Mouse (Mus musculus): Measurements from ENCODE around the gene Elmo1. TPM values are rescaled to one million over a fixed set of nuclear protein-coding genes. Genes with fewer than 3 reads are reported as not detected.

The Elmo1 gene
- total and polyA plus RNA-seq, 2 experiments from 2014 or later: 6.5 to 17.9 TPM

DNA sequence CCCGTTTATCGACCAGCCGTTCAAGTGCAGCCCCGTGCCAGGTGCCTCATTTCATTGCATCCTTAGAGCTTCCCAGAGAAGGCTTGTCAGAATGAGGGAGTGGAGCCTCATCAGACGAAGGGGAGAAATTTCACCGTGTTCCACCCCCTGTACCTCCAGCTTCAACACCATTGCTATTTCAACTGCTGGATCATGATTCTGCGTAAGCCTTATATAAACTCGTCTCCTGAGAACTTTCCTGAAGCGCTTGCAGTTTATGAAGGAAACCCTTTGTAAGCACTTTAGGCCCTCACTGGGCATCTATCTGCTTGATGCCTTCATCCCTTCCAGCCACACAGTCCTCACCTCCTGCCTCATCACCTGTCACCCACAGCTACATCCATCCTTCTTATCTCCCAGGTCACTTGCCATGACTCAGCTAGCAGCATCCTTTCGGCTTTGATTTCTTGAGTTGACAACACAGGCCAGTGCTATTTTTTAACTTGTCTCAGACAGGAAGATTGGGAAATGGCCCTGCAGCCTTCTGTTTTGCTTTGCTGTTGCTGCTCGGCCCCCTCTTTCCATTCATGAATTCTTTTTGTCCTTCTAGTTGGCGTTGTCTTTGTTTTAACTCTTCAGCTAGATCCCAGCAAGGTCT is 456.3 kb downstream of the Elmo1 start:
- Histone ChIP-seq H3K4me3 (ENCODE audit: low read depth, low read length) (no peak overlapping the region), H3K4me2 (ENCODE audit: low read depth, low read length) (no peak overlapping the region), H3K9me3 (replicated peaks; ENCODE audit: control insufficient read depth, low read length) (no peaks in the 10 kb centered on the region), H3K27ac (ENCODE audit: low read depth) (no peak overlapping the region), H3K9ac (replicated peaks; ENCODE audit: low read depth, low read length) (no peak overlapping the region), H3K36me3 (replicated peaks; ENCODE audit: control insufficient read depth, insufficient read depth, low read length) (no peaks in the 10 kb centered on the region), H3K27me3 (ENCODE audit: control insufficient read depth, insufficient read depth, low read length) (no peaks in the 10 kb centered on the region), H3K4me1 (ENCODE audit: control insufficient read depth, insufficient read depth) (no peaks in the 10 kb centered on the region)
- 71% methylated on average over 12 of the region's 12 CpGs for WGBS
- DNase-seq (ENCODE audit: low spot score) (no peak), ATAC-seq (ENCODE audit: insufficient read depth, low read depth) (no peak)
- TF ChIP-seq CTCF (IDR thresholded peaks at IDR 0.05; ENCODE audit: low read depth) (no peak), EP300 (IDR thresholded peaks at IDR 0.05; ENCODE audit: low read depth) (no peak)

DNA sequence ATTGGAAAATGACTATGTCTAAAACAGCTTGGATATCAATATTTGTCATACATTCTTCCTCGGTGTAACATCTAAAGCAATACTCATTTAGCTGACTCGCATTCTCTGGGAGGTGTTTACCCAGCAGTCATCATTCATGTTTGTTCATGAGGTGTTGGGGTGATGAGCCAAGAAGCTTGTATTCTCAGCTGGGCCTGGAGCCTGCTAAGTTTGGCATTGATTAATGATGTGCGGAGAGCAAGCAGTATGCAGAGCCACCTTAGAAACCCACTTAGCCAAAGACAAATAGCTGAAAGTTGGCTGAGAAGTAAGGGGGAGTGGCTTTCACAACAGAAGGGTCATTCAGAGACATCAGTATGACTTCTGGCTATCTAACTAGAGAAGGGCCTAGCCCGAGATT is 459.6 kb downstream of the Elmo1 start:
- H3K4me3 ChIP-seq (ENCODE audit: low read depth, low read length): no peak overlapping the region

DNA sequence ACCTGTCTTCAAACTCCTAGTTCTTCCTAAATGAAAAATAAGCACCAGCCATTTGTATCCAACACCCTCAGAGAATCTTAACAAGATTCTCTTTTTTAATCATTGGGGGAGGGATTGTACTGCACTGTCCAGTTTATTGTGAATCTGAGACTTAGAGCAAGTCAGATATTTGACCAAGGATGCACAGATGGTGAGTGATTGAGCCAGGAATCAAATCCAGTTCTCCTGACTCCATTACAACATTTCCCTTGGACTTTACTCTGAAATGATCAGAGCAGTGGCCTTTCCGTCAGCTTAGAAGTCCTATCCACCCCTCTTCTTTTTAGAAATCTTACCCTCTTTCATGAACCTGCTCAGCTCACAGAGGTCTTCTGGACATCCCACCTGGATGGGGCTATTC is 461.2 kb downstream of the Elmo1 start:
- H3K27ac ChIP-seq (ENCODE audit: low read depth): no peak overlapping the region
- 84% methylated on average over 1 of the region's 1 CpGs for WGBS

More for the DNA sequence above, 459.6 kb downstream of the Elmo1 start:
- H3K27ac ChIP-seq (ENCODE audit: low read depth): no peak overlapping the region
- no peaks in the 10 kb centered on the region for H3K4me1 ChIP-seq (ENCODE audit: control insufficient read depth, insufficient read depth)
- ATAC-seq (ENCODE audit: insufficient read depth, low read depth) (no peak), DNase-seq (ENCODE audit: low spot score) (no peak)
- H3K9ac ChIP-seq (replicated peaks; ENCODE audit: low read depth, low read length): no peak overlapping the region
- no peak overlapping the region for H3K4me2 ChIP-seq (ENCODE audit: low read depth, low read length)
- no peak for TF ChIP-seq EP300 (IDR thresholded peaks at IDR 0.05; ENCODE audit: low read depth)
- TF ChIP-seq CTCF (IDR thresholded peaks at IDR 0.05; ENCODE audit: low read depth): no peak
- H3K36me3 ChIP-seq (replicated peaks; ENCODE audit: control insufficient read depth, insufficient read depth, low read length): no peaks in the 10 kb centered on the region
- no peaks in the 10 kb centered on the region for H3K27me3 ChIP-seq (ENCODE audit: control insufficient read depth, insufficient read depth, low read length)
- H3K9me3 ChIP-seq (replicated peaks; ENCODE audit: control insufficient read depth, low read length): no peaks in the 10 kb centered on the region
- 68% methylated on average over 4 of the region's 4 CpGs for WGBS

DNA sequence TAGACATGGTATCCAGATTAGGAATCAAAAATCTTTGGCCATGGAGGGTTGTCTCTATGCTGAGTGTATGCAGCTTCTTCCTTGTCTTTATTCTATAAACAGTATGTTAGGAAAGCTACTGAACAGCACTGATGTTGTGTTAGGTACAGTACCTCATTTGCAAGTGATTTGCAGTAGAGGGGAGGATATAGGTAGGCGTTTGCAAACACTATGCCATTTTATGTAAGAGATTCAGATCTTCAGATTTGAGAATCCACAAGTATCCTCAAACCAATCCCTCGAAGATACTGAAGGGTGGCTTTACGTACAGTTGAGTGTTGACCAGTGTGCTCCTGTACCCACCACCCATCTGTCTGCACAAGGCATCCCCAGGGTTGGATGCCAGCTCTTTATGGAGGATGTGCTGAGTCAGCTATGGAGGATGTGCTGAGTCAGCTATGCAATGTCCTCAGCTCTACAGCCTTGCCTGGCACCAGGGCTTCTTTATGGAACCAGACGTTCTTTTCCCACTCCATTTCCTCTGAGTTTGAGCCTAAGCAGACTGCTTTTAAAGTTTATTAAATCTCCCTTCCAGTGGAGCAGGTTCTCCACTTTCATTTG is 465.6 kb downstream of the Elmo1 start:
- WGBS: 83% methylated on average over 4 of the region's 4 CpGs
- ATAC-seq (ENCODE audit: insufficient read depth, low read depth) (no peak), DNase-seq (ENCODE audit: low spot score) (no peak)
- no peaks in the 10 kb centered on the region for H3K36me3 ChIP-seq (replicated peaks; ENCODE audit: control insufficient read depth, insufficient read depth, low read length)
- no peak overlapping the region for H3K4me3 ChIP-seq (ENCODE audit: low read depth, low read length)
- no peak overlapping the region for H3K9ac ChIP-seq (replicated peaks; ENCODE audit: low read depth, low read length)
- no peak overlapping the region for H3K27ac ChIP-seq (ENCODE audit: low read depth)
- H3K4me1 ChIP-seq (ENCODE audit: control insufficient read depth, insufficient read depth): no peaks in the 10 kb centered on the region
- H3K27me3 ChIP-seq (ENCODE audit: control insufficient read depth, insufficient read depth, low read length): no peaks in the 10 kb centered on the region
- no peaks in the 10 kb centered on the region for H3K9me3 ChIP-seq (replicated peaks; ENCODE audit: control insufficient read depth, low read length)
- TF ChIP-seq CTCF (IDR thresholded peaks at IDR 0.05; ENCODE audit: low read depth) (no peak), EP300 (IDR thresholded peaks at IDR 0.05; ENCODE audit: low read depth) (no peak)
- no peak overlapping the region for H3K4me2 ChIP-seq (ENCODE audit: low read depth, low read length)

More for the DNA sequence above, 461.2 kb downstream of the Elmo1 start:
- DNase-seq (ENCODE audit: low spot score): no peak
- Histone ChIP-seq H3K27me3 (ENCODE audit: control insufficient read depth, insufficient read depth, low read length) (no peaks in the 10 kb centered on the region), H3K36me3 (replicated peaks; ENCODE audit: control insufficient read depth, insufficient read depth, low read length) (no peaks in the 10 kb centered on the region), H3K4me3 (ENCODE audit: low read depth, low read length) (no peak overlapping the region), H3K9ac (replicated peaks; ENCODE audit: low read depth, low read length) (no peak overlapping the region), H3K4me2 (ENCODE audit: low read depth, low read length) (no peak overlapping the region), H3K9me3 (replicated peaks; ENCODE audit: control insufficient read depth, low read length) (no peaks in the 10 kb centered on the region), H3K4me1 (ENCODE audit: control insufficient read depth, insufficient read depth) (no peaks in the 10 kb centered on the region)
- ATAC-seq (ENCODE audit: insufficient read depth, low read depth): no peak
- TF ChIP-seq EP300 (IDR thresholded peaks at IDR 0.05; ENCODE audit: low read depth) (no peak), CTCF (IDR thresholded peaks at IDR 0.05; ENCODE audit: low read depth) (no peak)

- Histone ChIP-seq H3K36me3 (replicated peaks; ENCODE audit: control insufficient read depth, insufficient read depth, low read length) (no peaks in the 10 kb centered on the region), H3K4me2 (ENCODE audit: low read depth, low read length) (no peak overlapping the region), H3K27me3 (ENCODE audit: control insufficient read depth, insufficient read depth, low read length) (no peaks in the 10 kb centered on the region), H3K9me3 (replicated peaks; ENCODE audit: control insufficient read depth, low read length) (no peaks in the 10 kb centered on the region), H3K4me3 (ENCODE audit: low read depth, low read length) (no peak overlapping the region), H3K27ac (ENCODE audit: low read depth) (no peak overlapping the region), H3K4me1 (ENCODE audit: control insufficient read depth, insufficient read depth) (no peaks in the 10 kb centered on the region), H3K9ac (replicated peaks; ENCODE audit: low read depth, low read length) (no peak overlapping the region)
- 85% methylated on average over 10 of the region's 10 CpGs for WGBS
- no peak for TF ChIP-seq EP300 (IDR thresholded peaks at IDR 0.05; ENCODE audit: low read depth)
- TF ChIP-seq CTCF (IDR thresholded peaks at IDR 0.05; ENCODE audit: low read depth): no peak
- no peak for ATAC-seq (ENCODE audit: insufficient read depth, low read depth)
- DNase-seq (ENCODE audit: low spot score): no peak
Measured at GRCm38 (mm10) chr13:20556739-20557138, 466.3 kb downstream of the Elmo1 start.

DNA sequence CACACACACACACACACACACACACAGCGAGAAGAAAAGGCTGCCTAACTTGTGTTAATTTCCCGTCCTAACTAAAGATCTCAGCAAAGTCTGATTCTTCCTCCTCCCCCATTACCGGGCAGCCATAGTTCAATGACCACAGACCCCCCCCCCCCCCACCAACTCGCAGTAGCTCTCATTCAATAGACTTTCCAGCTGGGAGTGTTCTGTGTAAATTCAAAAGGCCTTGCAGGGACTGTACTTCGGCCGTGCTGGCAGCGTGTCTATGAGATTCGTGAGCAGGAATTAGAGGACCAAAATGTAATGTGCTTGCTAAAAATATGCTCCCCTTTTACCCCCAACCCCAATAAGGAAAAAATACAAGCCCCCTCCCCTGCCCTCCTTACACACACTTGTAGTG is 466.8 kb downstream of the Elmo1 start:
- TF ChIP-seq EP300 (IDR thresholded peaks at IDR 0.05; ENCODE audit: low read depth) (no peak), CTCF (IDR thresholded peaks at IDR 0.05; ENCODE audit: low read depth) (no peak)
- no peaks in the 10 kb centered on the region for H3K36me3 ChIP-seq (replicated peaks; ENCODE audit: control insufficient read depth, insufficient read depth, low read length)
- H3K4me3 ChIP-seq (ENCODE audit: low read depth, low read length): no peak overlapping the region
- H3K4me2 ChIP-seq (ENCODE audit: low read depth, low read length): no peak overlapping the region
- DNase-seq (ENCODE audit: low spot score): no peak
- H3K4me1 ChIP-seq (ENCODE audit: control insufficient read depth, insufficient read depth): no peaks in the 10 kb centered on the region
- no peak overlapping the region for H3K27ac ChIP-seq (ENCODE audit: low read depth)
- H3K27me3 ChIP-seq (ENCODE audit: control insufficient read depth, insufficient read depth, low read length): no peaks in the 10 kb centered on the region
- H3K9me3 ChIP-seq (replicated peaks; ENCODE audit: control insufficient read depth, low read length): no peaks in the 10 kb centered on the region
- ATAC-seq (ENCODE audit: insufficient read depth, low read depth): no peak
- 84% methylated on average over 8 of the region's 8 CpGs for WGBS
- H3K9ac ChIP-seq (replicated peaks; ENCODE audit: low read depth, low read length): no peak overlapping the region
